Mouse (Mus musculus) limb, embryonic 14.5 days (tissue): ENCODE measurements around the gene Ccm2. TPM values are rescaled to one million over a fixed set of nuclear protein-coding genes. Genes with fewer than 3 reads are reported as not detected.

Experiments used
- ATAC-seq: fragments of 200-750 bp; cut with Nextera tagmentation; 2 replicates; pipeline ENCODE4 v1.8.0; 2017; ENCODE audit warnings: low read depth, moderate number of reproducible peaks, moderate TSS enrichment; ENCODE audit not compliant: low FRiP score
- DNase-seq: peaks from one replicate; pipeline ENCODE4 v3.0.0-alpha.2; 2015; ENCODE audit warnings: low spot score
- H3K27ac ChIP-seq: fragments of 300-500 bp; sonication (generic); replicated peaks from 2 replicates; pipeline ENCODE4 v1.5.1; 2014; ENCODE audit warnings: low read depth, mild to moderate bottlenecking, low read length, moderate library complexity, mixed read lengths
- H3K27me3 ChIP-seq: fragments of 300-500 bp; sonication (generic); 2 replicates; pipeline ENCODE4 v1.6.1; 2014; ENCODE audit warnings: low read length, mixed read lengths; ENCODE audit not compliant: control insufficient read depth, insufficient read depth
- H3K36me3 ChIP-seq: fragments of 300-500 bp; sonication (generic); 2 replicates; pipeline ENCODE4 v1.6.1; 2014; ENCODE audit warnings: mild to moderate bottlenecking, low read length, moderate library complexity, mixed read lengths; ENCODE audit not compliant: control insufficient read depth, insufficient read depth
- H3K4me1 ChIP-seq: fragments of 300-500 bp; sonication (generic); 2 replicates; pipeline ENCODE4 v1.6.1; 2014; ENCODE audit warnings: antibody characterized with exemption, low read length, mixed read lengths; ENCODE audit not compliant: control insufficient read depth, insufficient read depth
- H3K4me2 ChIP-seq: fragments of 300-500 bp; sonication (generic); replicated peaks from 2 replicates; pipeline ENCODE4 v1.6.1; 2014; ENCODE audit warnings: low read depth, mild to moderate bottlenecking, low read length, moderate library complexity; ENCODE audit not compliant: severe bottlenecking
- H3K4me3 ChIP-seq: fragments of 300-500 bp; sonication (generic); replicated peaks from 2 replicates; pipeline ENCODE4 v1.5.1; 2014; ENCODE audit warnings: low read length
- H3K9ac ChIP-seq: fragments of 300-500 bp; sonication (generic); 2 replicates; pipeline ENCODE4 v1.6.1; 2014; ENCODE audit warnings: mild to moderate bottlenecking, low read depth, low read length, moderate library complexity; ENCODE audit not compliant: severe bottlenecking
- H3K9me3 ChIP-seq: fragments of 300-500 bp; sonication (generic); 2 replicates; pipeline ENCODE4 v1.6.1; 2016; ENCODE audit warnings: low read length; ENCODE audit not compliant: control insufficient read depth
- POLR2A ChIP-seq: fragments of 200-500 bp; IDR thresholded peaks from 2 replicates; pipeline ENCODE4 v1.8.0; 2012; ENCODE audit warnings: inconsistent platforms, mild to moderate bottlenecking, moderate library complexity, borderline replicate concordance; ENCODE audit not compliant: insufficient read depth, insufficient read length; ENCODE audit errors: extremely low read depth
- WGBS: fragments of 180-500 bp; shearing (Covaris S2); extraction: QIAGEN DNeasy Blood & Tissue Kit; methylation state at CpG from one replicate; pipeline ENCODE4 v1.1.7; 2014; 5-methylcytosine and 5-hydroxymethylcytosine counted together
- polyA plus RNA-seq, 2 experiments: library from polyadenylated mRNA; depleted of rRNA in 1 of 2; stranded (reverse) in 1 of 2; unstranded in 1 of 2; fragments of >200 nt; fragmentation: Nextera tagmentation in 1 of 2; extraction: Ambion mirVana in 1 of 2; gene quantifications; 2 replicates each; pipeline versions ENCODE4 v1.2.1 to v1.2.3; 2012 to 2014

Ccm2 gene
- polyA plus RNA-seq, 2 experiments = 96.0 to 104 TPM

DNA sequence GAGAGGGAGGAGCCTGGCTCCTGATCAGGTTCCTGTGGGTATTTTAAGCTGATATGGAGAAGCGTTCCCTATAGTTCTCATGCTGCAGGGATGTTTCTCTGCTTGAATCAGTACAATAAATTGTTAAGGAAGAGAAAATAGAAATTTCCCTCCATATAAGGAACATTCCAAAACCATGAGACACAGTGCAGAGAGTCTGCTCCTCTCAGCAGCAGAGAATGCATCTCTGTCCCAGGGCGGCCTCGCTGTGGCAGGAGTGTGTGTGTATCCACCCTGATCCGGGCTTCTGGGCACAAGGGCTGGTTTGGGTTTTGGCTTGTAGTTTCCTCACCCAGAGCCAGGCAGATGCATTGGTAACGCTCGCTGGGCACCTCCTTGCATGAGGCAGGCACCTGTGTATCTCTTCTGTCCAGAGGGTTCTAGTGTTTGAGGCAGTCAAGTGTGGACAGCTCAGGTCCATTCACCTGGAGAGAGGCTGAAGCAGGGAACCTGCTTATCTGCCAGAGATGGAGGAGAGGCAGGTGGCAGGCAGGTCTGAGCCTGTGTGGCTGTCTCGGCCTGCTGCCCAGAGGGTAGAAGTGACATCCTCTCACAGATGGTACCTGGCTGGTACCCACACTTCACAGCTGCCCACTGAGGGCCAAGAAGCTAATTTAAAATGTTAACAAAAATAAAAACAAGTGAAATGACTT, 40.7 kb downstream of the Ccm2 start:
- Histone ChIP-seq H3K9ac (no peak overlapping the region), H3K4me1 (no peaks in the 10 kb centered on the region), H3K9me3 (no peaks in the 10 kb centered on the region), H3K27me3 (no peaks in the 10 kb centered on the region), H3K27ac (no peak overlapping the region), H3K4me3 (no peak overlapping the region), H3K4me2 (no peak overlapping the region), H3K36me3 (peaks cover 75% of the 10 kb centered on the region)
- 86% methylated on average over 7 of the region's 7 CpGs for whole genome bisulfite sequencing
- ATAC-seq (no peak), DNase-seq (no peak)
- no peak for TF ChIP-seq POLR2A

DNA sequence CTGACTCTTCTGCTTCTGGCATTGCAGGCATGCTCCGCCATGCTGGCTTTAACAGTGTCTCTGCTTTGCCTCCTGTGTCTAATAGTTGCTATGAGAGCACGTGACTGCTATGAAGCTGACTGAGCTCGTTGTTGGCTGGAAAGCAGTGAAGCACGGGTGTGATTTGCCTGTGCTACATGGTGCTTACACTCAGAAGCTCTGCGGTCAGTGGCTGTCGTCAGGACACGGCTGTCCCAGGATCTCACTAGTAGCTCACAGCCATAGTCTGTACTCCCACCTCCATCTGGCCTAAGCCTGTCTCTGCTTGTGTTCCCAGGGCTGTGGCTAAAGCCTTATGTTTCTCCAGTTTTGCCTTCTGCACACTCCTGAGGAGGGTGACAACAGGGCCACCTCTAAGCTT, 41.6 kb downstream of the Ccm2 start:
- H3K27me3 ChIP-seq = no peaks in the 10 kb centered on the region
- H3K27ac ChIP-seq = no peak overlapping the region
- no peak for DNase-seq
- ATAC-seq = no peak
- no peaks in the 10 kb centered on the region for H3K9me3 ChIP-seq
- 91% methylated on average over 7 of the region's 7 CpGs for WGBS
- TF ChIP-seq POLR2A = no peak
- no peak overlapping the region for H3K4me3 ChIP-seq
- H3K36me3 ChIP-seq = peaks cover 84% of the 10 kb centered on the region
- H3K4me1 ChIP-seq = no peaks in the 10 kb centered on the region
- H3K4me2 ChIP-seq = no peak overlapping the region
- H3K9ac ChIP-seq = no peak overlapping the region

DNA sequence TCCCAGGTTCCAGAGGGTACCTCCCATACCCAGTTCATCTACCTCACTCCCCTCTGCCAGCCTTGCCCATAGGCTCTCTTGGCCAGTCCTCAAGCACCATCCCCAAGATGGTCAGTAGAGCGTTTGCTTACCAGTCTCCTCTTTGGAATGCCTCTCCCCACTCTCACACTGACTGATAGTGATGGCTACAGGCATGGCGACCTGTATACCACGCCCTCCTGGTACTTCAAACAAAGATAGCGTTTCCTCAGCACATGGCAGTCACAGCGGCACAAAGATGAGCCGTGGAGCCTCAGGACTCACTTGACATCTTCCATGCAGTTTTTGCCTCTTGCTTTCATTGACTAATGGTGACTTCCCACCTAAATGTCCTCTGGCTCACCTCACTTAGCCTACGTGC, 43.2 kb downstream of the Ccm2 start:
- DNase-seq (no peak), ATAC-seq (no peak)
- no peaks in the 10 kb centered on the region for H3K27me3 ChIP-seq
- no peaks in the 10 kb centered on the region for H3K9me3 ChIP-seq
- 91% methylated on average over 7 of the region's 7 CpGs for WGBS
- H3K4me3 ChIP-seq = no peak overlapping the region
- no peak overlapping the region for H3K27ac ChIP-seq
- H3K4me1 ChIP-seq = no peaks in the 10 kb centered on the region
- H3K36me3 ChIP-seq = peaks cover 89% of the 10 kb centered on the region
- no peak for TF ChIP-seq POLR2A
- H3K9ac ChIP-seq = no peak overlapping the region
- H3K4me2 ChIP-seq = no peak overlapping the region

DNA sequence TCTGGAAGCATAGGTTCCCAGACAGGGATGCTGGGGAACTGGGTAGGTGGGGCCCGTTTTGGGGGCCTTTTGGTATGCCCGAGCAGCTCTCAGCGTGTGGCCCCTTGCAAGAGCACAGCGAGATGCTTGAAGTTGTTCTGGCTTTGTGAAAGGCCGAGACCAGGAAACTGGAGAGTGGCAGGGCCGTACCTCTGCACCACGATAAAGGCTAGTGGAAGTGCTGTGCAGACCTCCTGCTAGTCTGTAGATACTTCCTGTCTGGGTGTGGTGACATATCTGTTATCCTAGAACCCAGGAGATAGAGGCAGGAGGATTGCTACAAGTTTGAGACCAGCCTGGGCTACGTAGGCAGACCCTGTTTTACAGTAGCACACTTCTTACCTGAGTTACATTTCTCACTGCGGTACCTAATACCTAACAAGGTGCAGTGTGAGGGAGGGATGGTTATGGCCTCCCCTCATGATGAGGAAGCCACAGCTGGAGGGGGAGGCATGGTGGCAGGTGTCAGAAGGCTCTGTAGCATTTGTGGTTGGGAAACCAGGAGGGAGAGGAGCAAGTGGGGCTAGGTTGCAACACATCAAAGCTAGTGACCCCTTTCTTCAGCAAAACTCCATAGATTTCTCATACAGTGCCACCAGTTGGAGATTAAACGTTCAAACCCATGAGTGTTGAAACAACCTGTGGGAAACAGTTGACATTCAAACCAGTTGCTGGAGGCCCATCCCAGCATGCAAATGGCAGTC, 44.4 kb downstream of the Ccm2 start:
- WGBS = 83% methylated on average over 10 of the region's 10 CpGs
- H3K4me2 ChIP-seq = no peak overlapping the region
- no peak for DNase-seq
- H3K36me3 ChIP-seq = peaks cover 89% of the 10 kb centered on the region
- no peak for TF ChIP-seq POLR2A
- no peak overlapping the region for H3K27ac ChIP-seq
- H3K4me1 ChIP-seq = no peaks in the 10 kb centered on the region
- no peak for ATAC-seq
- no peak overlapping the region for H3K4me3 ChIP-seq
- no peaks in the 10 kb centered on the region for H3K27me3 ChIP-seq
- H3K9ac ChIP-seq = no peak overlapping the region
- H3K9me3 ChIP-seq = no peaks in the 10 kb centered on the region

DNA sequence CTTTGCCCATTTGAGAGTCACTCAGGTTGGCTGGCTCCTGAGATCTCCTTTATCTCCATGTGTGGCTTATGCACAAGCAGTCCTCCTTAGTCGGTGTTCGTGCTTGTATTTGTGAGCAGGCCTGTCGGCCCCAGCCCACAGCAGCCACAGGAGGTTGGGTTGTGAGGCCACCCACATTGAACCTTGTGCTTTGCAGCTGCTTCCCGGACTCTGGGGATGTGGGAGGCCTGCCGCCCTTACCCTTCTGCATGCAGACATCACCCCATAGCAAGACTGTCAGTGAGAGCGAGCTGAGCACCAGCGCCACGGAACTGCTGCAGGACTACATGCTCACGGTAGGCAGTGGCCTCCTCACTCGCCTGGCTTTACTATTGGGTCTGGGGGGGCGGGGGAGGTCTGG, 46.7 kb downstream of the Ccm2 start:
- DNase-seq = no peak
- Histone ChIP-seq H3K4me2 (no peak overlapping the region), H3K9me3 (no peaks in the 10 kb centered on the region), H3K4me3 (no peak overlapping the region), H3K27me3 (no peaks in the 10 kb centered on the region), H3K4me1 (no peaks in the 10 kb centered on the region), H3K9ac (no peak overlapping the region), H3K36me3 (peaks cover 97% of the 10 kb centered on the region), H3K27ac (no peak overlapping the region)
- 72% methylated on average over 11 of the region's 11 CpGs for WGBS
- no peak for TF ChIP-seq POLR2A
- ATAC-seq = no peak
